Mouse (Mus musculus): ENCODE measurements around the gene Gaa.
"Not testable (repeated sequence)": the region's sequence is repeated elsewhere in the genome, so short reads cannot be mapped to it uniquely, and the experiment has no call there.

Gaa gene

GRCm38 (mm10) chr11:119267768-119268556 is at the start of gene Gaa:
Gene Gaa (plus strand): TSS chr11:119267887.
- peak; percentile 90 for DNase-seq (ENCODE audit: low spot score)

DNA sequence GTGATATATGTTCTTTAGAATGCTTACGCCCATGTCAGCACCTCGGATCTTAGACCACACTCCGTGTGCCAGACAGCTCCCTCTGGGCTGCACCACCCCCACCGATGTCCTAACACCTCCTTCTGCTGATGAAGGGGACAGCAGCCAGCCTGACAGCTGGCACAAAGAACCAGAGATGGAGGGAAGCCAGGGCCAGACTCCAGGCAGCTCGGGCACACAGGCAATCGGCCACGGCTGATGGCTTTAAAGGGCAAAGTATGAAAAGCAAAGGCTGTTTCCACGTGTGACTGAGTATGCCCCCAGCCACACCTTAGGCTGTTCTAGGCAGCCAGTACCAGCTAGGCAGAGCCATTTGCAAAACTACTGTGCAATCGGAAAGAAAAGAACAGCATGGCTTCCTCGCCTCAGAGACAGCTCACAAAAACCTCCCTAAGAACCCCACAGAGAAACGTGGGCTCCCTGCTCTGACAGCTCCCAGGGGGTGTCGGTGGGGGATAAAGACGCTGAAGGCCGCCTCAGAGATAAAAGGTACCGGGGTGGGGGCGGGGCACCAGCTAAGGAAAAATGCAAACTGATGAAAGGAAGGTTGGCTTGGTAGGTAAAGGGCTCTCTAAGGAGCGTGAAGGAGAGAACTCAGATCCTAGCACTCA is 47.7 kb upstream of the Gaa start:
- no peak for DNase-seq (ENCODE audit: low spot score)

GRCm38 (mm10) chr11:119221812-119222510 is 45.7 kb upstream of the Gaa start:
- DNase-seq (ENCODE audit: low spot score): no peak

GRCm38 (mm10) chr11:119223124-119223890 is 44.4 kb upstream of the Gaa start:
- DNase-seq (ENCODE audit: low spot score): no peak

GRCm38 (mm10) chr11:119224926-119225325 is 42.8 kb upstream of the Gaa start:
- DNase-seq (ENCODE audit: low spot score): no peak

- no peak for DNase-seq (ENCODE audit: low spot score)
Observed at GRCm38 (mm10) chr11:119225634-119226033, 42.1 kb upstream of the Gaa start.

DNA sequence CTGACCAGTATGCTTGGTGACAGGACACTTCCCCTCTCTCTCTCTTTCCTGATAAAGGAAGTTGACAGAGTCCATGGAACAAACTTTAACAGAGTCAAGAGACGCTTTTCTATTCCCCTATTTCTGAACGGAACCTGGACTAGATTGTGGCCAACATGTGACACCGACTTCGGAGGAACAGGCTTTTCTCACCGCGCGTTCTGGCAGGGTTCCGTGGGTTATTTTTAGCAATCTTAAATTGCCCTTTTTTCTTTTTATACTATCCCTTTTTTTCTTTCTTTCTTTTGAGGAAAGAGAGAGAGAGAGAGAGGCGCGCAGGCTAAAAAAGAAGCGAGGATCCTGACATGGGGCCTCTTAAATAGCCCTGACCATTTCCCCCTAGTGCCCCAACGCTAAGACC is 40.1 kb upstream of the Gaa start:
- DNase-seq (ENCODE audit: low spot score): no peak

- peak; percentile 36 for DNase-seq (ENCODE audit: low spot score)
Observed at GRCm38 (mm10) chr11:119228091-119228781, 39.5 kb upstream of the Gaa start, which contains the start of the genes Tbc1d16 and Ccdc40. Gene Tbc1d16 (minus strand): TSS chr11:119228499. Gene Ccdc40 (plus strand): TSS chr11:119228572.

DNA sequence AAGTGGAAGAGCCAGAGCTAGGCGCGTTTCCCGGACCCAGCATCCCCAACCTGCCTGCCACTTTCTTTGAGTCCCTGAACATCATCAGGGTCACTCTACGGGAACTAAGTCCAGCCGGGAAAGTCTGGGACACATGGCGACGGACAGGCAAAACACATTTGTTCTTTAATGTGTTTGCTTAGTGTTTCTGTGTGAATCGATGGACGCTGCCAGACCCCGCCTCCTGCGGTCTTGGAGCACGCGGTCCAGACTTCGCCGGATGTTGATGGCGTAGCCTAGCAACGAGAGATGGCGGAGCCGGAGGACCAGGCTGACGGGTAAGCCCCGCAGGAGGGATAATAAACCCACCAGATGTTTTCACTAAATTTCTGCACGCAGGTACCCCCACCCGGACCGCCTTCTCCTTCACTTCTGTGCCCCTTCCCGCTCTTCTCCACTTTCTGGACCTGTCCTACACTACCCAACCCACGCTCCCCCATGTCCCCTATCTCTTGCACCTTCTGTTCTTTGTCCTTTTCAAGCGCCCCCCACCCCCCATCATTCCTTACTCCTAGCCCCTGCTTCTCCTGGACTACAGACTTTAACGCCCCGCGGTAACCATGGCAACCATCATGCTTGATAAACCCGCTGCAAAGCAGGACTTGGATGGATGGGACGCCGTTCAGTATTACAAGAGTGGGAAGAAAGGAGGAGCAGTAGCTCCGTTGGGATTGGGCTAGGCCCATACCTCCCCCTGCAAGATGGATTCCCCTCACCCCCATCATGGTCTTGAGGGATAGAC is 38.7 kb upstream of the Gaa start:
- DNase-seq (ENCODE audit: low spot score): peak; percentile 45

- no peak for DNase-seq (ENCODE audit: low spot score)
Observed at GRCm38 (mm10) chr11:119234770-119235169, 32.9 kb upstream of the Gaa start.

GRCm38 (mm10) chr11:119235596-119235995 is 32.1 kb upstream of the Gaa start:
- peak; percentile 46 for DNase-seq (ENCODE audit: low spot score)

GRCm38 (mm10) chr11:119236354-119236753 is 31.3 kb upstream of the Gaa start:
- no peak for DNase-seq (ENCODE audit: low spot score)

GRCm38 (mm10) chr11:119237007-119237406 is 30.7 kb upstream of the Gaa start:
- no peak for DNase-seq (ENCODE audit: low spot score)

DNA sequence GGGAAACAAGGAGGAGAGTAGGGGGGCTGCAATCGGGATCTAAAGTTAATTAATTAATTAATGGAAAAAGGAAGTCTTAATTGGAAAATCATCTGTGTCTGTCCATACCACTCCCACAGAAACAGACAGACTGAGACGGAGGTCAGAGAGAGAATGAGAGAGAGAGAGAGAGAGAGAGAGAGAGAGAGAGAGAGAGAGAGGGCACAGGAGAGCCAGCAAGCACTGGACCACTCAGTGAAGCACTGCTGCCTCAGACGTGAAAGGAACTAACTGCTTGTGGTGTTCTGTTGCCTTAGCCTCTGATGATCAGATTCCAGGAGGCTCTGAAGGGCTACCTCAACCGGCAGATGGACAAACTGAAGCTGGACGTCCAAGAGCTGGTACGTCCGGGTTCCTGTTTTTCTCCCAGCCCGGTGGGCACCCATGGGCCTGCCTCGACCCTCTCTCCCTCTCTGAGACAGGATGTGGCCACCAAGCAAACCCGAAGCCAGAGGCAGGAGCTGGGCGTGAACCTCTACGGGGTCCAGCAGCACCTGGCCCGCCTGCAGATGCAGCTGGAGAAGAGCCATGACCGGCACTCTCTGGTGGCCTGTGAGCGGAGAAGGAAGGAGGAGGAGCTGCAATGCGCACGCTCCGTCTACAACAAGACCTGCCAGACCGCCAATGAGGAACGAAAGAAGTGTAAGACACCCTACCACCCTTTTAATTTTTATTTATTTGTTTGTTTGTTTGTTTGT is 30.0 kb upstream of the Gaa start:
- DNase-seq (ENCODE audit: low spot score): no peak

DNA sequence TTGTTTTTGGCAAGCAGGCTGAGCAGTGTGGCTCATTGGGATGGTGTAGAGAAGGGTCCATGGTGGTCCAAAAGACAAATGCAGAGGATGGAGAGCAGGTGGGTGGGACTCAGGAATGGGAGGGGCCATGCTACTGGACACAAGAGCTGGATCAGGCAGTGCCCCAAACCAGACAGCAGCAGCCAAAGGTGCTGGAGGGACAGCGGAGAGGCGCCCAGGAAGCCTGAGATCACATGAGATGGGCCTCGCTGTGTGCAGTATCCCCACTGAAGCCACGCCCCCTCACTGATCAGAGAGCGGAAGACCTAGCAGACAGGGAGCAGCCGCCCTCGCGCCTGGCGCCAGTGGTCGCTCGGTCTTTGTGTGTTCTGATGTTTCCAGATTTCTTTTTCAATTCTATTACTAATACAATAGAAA is 29.4 kb upstream of the Gaa start:
- DNase-seq (ENCODE audit: low spot score): peak; percentile 39

DNA sequence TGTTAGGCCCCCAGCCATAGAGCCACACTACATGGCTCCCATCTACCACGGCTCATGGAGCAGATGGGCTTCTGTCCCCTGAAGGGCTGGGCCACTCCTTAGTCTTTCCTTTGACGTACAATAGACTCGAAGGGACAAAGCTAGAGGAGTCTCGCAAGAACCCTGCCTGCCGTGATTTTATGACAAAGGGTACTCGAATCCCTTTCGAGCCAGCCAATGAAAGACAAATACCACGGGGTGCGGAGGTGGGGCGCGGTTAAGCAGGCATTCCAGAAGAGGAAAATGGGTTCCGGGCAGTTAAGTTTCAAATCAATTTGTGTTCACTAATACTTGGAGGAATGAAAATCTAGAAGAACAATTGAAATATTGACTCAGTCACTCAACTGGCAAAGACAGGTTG is 28.2 kb upstream of the Gaa start:
- no peak for DNase-seq (ENCODE audit: low spot score)

GRCm38 (mm10) chr11:119245543-119245942 is 22.1 kb upstream of the Gaa start:
- not testable (repeated sequence) for DNase-seq (ENCODE audit: low spot score)

DNA sequence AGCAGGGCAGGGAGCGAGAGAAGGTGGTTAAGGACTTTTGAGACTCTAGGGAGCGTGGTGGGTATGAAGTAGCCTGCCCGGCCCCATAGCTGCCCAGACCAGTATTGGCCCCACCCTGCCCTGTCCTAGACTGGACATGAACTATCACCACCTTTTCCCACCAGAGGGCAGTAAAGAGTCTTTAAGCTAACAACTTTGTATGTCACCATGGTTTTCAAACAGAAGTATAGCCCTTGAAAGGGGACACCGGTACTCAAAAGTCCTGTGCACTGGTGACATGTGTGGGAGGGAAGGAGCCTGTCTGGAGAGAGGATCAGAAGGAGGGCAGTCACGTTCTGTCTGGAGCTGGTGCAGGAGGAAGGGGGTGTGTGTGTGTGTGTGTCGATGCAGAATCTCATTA is 18.7 kb upstream of the Gaa start:
- no peak for DNase-seq (ENCODE audit: low spot score)

DNA sequence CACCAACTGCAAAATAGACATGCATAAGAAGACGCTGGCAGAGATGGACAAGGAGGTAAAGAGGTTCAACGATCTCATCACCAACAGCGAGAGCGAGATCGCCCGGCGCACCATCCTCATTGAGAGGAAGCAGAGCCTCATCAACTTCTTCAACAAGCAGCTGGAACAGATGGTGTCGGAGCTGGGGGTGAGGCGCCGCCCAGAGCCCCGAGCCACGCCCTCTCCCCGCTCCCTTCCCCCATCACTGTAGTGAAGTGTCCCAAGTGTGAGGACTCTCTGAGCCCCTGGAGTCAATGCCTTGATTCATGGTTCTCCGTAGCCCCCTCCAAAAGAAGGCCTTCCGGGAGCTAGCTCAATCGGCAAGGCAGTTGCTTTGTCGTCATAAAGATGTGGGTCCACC is 16.7 kb upstream of the Gaa start:
- DNase-seq (ENCODE audit: low spot score): no peak

Measured in spleen, adult 12 weeks (tissue).